ENCODE assay signal across 8 mouse cellular contexts in the genomic region with DNA sequence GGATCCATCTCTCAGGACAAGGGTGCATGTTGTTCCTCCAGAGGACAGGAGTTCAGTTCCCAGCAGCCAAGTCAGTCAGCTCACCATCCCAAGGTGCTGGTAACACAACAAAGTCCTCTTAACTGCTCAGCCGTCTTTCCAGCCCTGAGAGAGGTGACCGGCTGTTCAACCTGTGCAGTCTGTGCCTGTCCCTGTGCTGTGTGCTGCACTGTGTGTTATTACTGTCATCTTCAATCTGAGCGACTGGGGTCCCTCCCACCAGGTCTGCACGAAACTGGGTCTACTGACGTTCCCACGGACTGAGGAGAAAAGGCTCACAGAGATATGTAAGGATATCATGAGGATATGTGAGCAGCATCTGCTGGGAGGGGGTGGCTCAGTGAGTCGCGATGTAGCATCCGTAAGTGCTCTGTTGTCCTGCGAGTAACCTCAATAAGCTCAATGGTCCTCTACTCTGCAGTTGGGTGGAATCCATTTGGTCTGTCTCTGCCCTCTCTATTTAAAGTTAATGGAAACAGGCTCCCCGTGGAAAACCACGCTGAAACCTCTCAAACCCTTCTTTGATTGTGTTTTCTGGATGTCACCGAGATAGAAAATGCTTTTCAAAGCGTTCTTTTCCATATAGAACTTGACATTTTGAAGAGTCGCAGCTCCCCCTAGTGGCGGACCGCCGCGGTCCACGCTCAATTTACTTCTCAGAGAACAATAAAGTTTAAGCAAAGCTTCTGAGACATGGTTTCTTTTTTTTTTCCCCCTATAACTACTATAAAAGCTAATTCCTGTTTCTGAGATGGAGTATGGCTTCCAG.
DNase-seq lines count a peak whose midpoint lies in the region; ATAC-seq and TF ChIP-seq lines count a peak whose summit lies in the region.

No protein-coding gene starts in this region.

- H3K27me3 ChIP-seq in heart, embryonic 11.5 days (ENCODE audit: control insufficient read depth, insufficient read depth, low read length), result no peaks in the 10 kb centered on the region
- H3K27me3 ChIP-seq in embryonic facial prominence, embryonic 14.5 days (replicated peaks; ENCODE audit: control insufficient read depth, insufficient read depth, low read length), result no peaks in the 10 kb centered on the region
- no peaks in the 10 kb centered on the region for H3K27me3 ChIP-seq in hindbrain, embryonic 11.5 days (ENCODE audit: control insufficient read depth, insufficient read depth, low read length)
- H3K27me3 ChIP-seq in midbrain, embryonic 10.5 days (ENCODE audit: low read depth, poor library complexity, severe bottlenecking), result peaks cover 4% of the 10 kb centered on the region; the same call in 1 of the 2 replicates
- no peaks in the 10 kb centered on the region for H3K27me3 ChIP-seq in stomach, embryonic 15.5 days (replicated peaks)

- H3K4me2 ChIP-seq in heart, embryonic 11.5 days, result peak overlapping the region; percentile 20
- peak overlapping the region; percentile 42 for H3K4me2 ChIP-seq in embryonic facial prominence, embryonic 14.5 days (ENCODE audit: low read depth, low read length)
- H3K4me2 ChIP-seq in hindbrain, embryonic 11.5 days (replicated peaks; ENCODE audit: low read depth, low read length), result 0 out of 2 replicates have a peak overlapping the region, but pooled peaks have one; percentile 5
- H3K4me2 ChIP-seq in stomach, embryonic 15.5 days, result peak overlapping the region; percentile 41

- intact Hi-C loops in left cerebral cortex, adult 2 months (cut with DNase I), result loop anchor here (1.0 to 10.0 kb wide), 2 partner anchors 629 to 1560 kb away; no protein-coding TSS in a partner anchor

- H3K36me3 ChIP-seq in heart, embryonic 11.5 days (ENCODE audit: control insufficient read depth, insufficient read depth, low read length), result no peaks in the 10 kb centered on the region
- no peaks in the 10 kb centered on the region for H3K36me3 ChIP-seq in embryonic facial prominence, embryonic 14.5 days (ENCODE audit: control insufficient read depth, insufficient read depth, low read length)
- H3K36me3 ChIP-seq in hindbrain, embryonic 11.5 days (ENCODE audit: control insufficient read depth, insufficient read depth, low read length), result no peaks in the 10 kb centered on the region
- no peaks in the 10 kb centered on the region for H3K36me3 ChIP-seq in midbrain, embryonic 10.5 days
- no peaks in the 10 kb centered on the region for H3K36me3 ChIP-seq in stomach, embryonic 15.5 days

- peak; percentile 92 for TF ChIP-seq CTCF in left cerebral cortex, adult 2 months (IDR thresholded peaks at IDR 0.05)

- ATAC-seq in heart, embryonic 11.5 days (replicated peaks; ENCODE audit: insufficient number of reproducible peaks, low FRiP score, low TSS enrichment), result no peak
- no peak for ATAC-seq in embryonic facial prominence, embryonic 14.5 days (ENCODE audit: low read depth)
- peak; percentile 57 for ATAC-seq in hindbrain, embryonic 11.5 days (ENCODE audit: low FRiP score)
- ATAC-seq in stomach, embryonic 15.5 days (ENCODE audit: insufficient read depth, low FRiP score, low read depth), result no peak

- no peak for DNase-seq in heart, adult 9 months (ENCODE audit: low spot score in 2 of 2)
- DNase-seq in adrenal gland, postnatal 4 days (ENCODE audit: low spot score in 2 of 2), result peak; percentile 17 to 42
- peak; percentile 88 for DNase-seq in embryonic facial prominence, embryonic 14.5 days (ENCODE audit: low spot score)
- DNase-seq in hindbrain, embryonic 11.5 days (ENCODE audit: low spot score), result peak; percentile 89
- DNase-seq in left cerebral cortex, adult 2 months (ENCODE audit: extremely low spot score in 1 of 2, low spot score in 2 of 2), result peak; percentile 64 to 80
- DNase-seq in midbrain, embryonic 10.5 days (ENCODE audit: low spot score), result peak; percentile 82

- H3K9ac ChIP-seq in heart, embryonic 11.5 days (ENCODE audit: low read depth, low read length), result no peak overlapping the region
- no peak overlapping the region for H3K9ac ChIP-seq in embryonic facial prominence, embryonic 14.5 days (ENCODE audit: low read depth, low read length)
- no peak overlapping the region for H3K9ac ChIP-seq in hindbrain, embryonic 11.5 days (ENCODE audit: low read depth, low read length)
- H3K9ac ChIP-seq in stomach, embryonic 15.5 days, result no peak overlapping the region

- H3K9me3 ChIP-seq in heart, embryonic 11.5 days (replicated peaks; ENCODE audit: control insufficient read depth, low read length), result no peaks in the 10 kb centered on the region
- H3K9me3 ChIP-seq in embryonic facial prominence, embryonic 14.5 days (ENCODE audit: control insufficient read depth, low read length), result no peaks in the 10 kb centered on the region
- H3K9me3 ChIP-seq in hindbrain, embryonic 11.5 days (ENCODE audit: control insufficient read depth, low read length), result no peaks in the 10 kb centered on the region
- no peaks in the 10 kb centered on the region for H3K9me3 ChIP-seq in midbrain, embryonic 10.5 days (replicated peaks)
- H3K9me3 ChIP-seq in stomach, embryonic 15.5 days, result no peaks in the 10 kb centered on the region

- WGBS in heart, embryonic 11.5 days (ENCODE audit: insufficient replicate concordance), result 29% methylated on average over 20 of the region's 20 CpGs
- WGBS in embryonic facial prominence, embryonic 14.5 days, result 18% methylated on average over 20 of the region's 20 CpGs
- WGBS in hindbrain, embryonic 11.5 days, result 33% methylated on average over 20 of the region's 20 CpGs
- WGBS in midbrain, embryonic 10.5 days, result 39% methylated on average over 20 of the region's 20 CpGs
- WGBS in stomach, embryonic 15.5 days, result 29% methylated on average over 20 of the region's 20 CpGs

- H3K27ac ChIP-seq in heart, embryonic 11.5 days (ENCODE audit: low read depth, low read length), result no peak overlapping the region
- no peak overlapping the region for H3K27ac ChIP-seq in embryonic facial prominence, embryonic 14.5 days (replicated peaks; ENCODE audit: low read depth, low read length)
- no peak overlapping the region for H3K27ac ChIP-seq in hindbrain, embryonic 11.5 days (ENCODE audit: low read depth, low read length)
- no peak overlapping the region for H3K27ac ChIP-seq in left cerebral cortex, adult 2 months
- H3K27ac ChIP-seq in midbrain, embryonic 10.5 days (replicated peaks), result peak overlapping the region; percentile 61
- no peak overlapping the region for H3K27ac ChIP-seq in stomach, embryonic 15.5 days

- no peak overlapping the region for H3K4me3 ChIP-seq in heart, embryonic 11.5 days (ENCODE audit: low read depth, low read length)
- no peak overlapping the region for H3K4me3 ChIP-seq in embryonic facial prominence, embryonic 14.5 days (ENCODE audit: low read depth, low read length)
- H3K4me3 ChIP-seq in hindbrain, embryonic 11.5 days (ENCODE audit: low read depth, low read length), result no peak overlapping the region
- peak overlapping the region; percentile 32 for H3K4me3 ChIP-seq in left cerebral cortex, adult 2 months
- peak overlapping the region; percentile 18; the same call in 1 of the 2 replicates for H3K4me3 ChIP-seq in midbrain, embryonic 10.5 days
- no peak overlapping the region for H3K4me3 ChIP-seq in stomach, embryonic 15.5 days (replicated peaks)

- H3K4me1 ChIP-seq in heart, embryonic 11.5 days (ENCODE audit: control insufficient read depth, insufficient read depth, low read length), result no peaks in the 10 kb centered on the region
- H3K4me1 ChIP-seq in embryonic facial prominence, embryonic 14.5 days (ENCODE audit: control insufficient read depth, insufficient read depth, low read length), result peaks cover 12% of the 10 kb centered on the region
- no peaks in the 10 kb centered on the region for H3K4me1 ChIP-seq in hindbrain, embryonic 11.5 days (replicated peaks; ENCODE audit: control insufficient read depth, insufficient read depth, low read length)
- peaks cover 15% of the 10 kb centered on the region for H3K4me1 ChIP-seq in midbrain, embryonic 10.5 days
- peaks cover 6% of the 10 kb centered on the region; the same call in 1 of the 2 replicates for H3K4me1 ChIP-seq in stomach, embryonic 15.5 days

Comparison
In these comparisons a context has a peak if more than half of its experiments do, and no peak if none do; other contexts are left out.
1. H3K4me3 ChIP-seq: peak in left cerebral cortex, adult 2 months (single experiment) and midbrain, embryonic 10.5 days (single experiment); none in heart, embryonic 11.5 days (single experiment), embryonic facial prominence, embryonic 14.5 days (single experiment), hindbrain, embryonic 11.5 days (single experiment) and stomach, embryonic 15.5 days (single experiment).
2. DNase-seq: peak in adrenal gland, postnatal 4 days (2 of 2), embryonic facial prominence, embryonic 14.5 days (single experiment), hindbrain, embryonic 11.5 days (single experiment), left cerebral cortex, adult 2 months (2 of 2) and midbrain, embryonic 10.5 days (single experiment); none in heart, adult 9 months (0 of 2).
3. Peak in every context shown above with its lines, with median percentiles within 50 percentile points of each other: H3K4me2 ChIP-seq.